Mouse (Mus musculus): ENCODE data around the gene Clec2e. TPM values are rescaled to one million over a fixed set of nuclear protein-coding genes. Genes with fewer than 3 reads are reported as not detected.

Clec2e gene
- polyA plus RNA-seq, 1 experiment from 2014 or later: not detected

- no peak for ATAC-seq (replicated peaks; ENCODE audit: insufficient number of reproducible peaks, low FRiP score, low TSS enrichment)
- no peaks in the 10 kb centered on the region for H3K9me3 ChIP-seq (replicated peaks; ENCODE audit: control insufficient read depth, low read length)
- peak overlapping the region; percentile 31 for H3K4me3 ChIP-seq (ENCODE audit: low read depth, low read length)
- H3K9ac ChIP-seq (ENCODE audit: low read depth, low read length): peak overlapping the region; percentile 47; the same call in 1 of the 2 replicates
- no peaks in the 10 kb centered on the region for H3K27me3 ChIP-seq (ENCODE audit: control insufficient read depth, insufficient read depth, low read length)
- H3K4me1 ChIP-seq (ENCODE audit: control insufficient read depth, insufficient read depth, low read length): no peaks in the 10 kb centered on the region
- H3K4me2 ChIP-seq: peak overlapping the region; percentile 62
- 3% methylated on average over 8 of the region's 8 CpGs for WGBS (ENCODE audit: insufficient replicate concordance)
- no peaks in the 10 kb centered on the region for H3K36me3 ChIP-seq (ENCODE audit: control insufficient read depth, insufficient read depth, low read length)
- H3K27ac ChIP-seq (ENCODE audit: low read depth, low read length): no peak overlapping the region
Observed at GRCm38 (mm10) chr6:129049596-129050251, 51.0 kb downstream of the Clec2e start.

- WGBS (ENCODE audit: insufficient replicate concordance): 3% methylated on average over 13 of the region's 13 CpGs
- Histone ChIP-seq H3K9me3 (replicated peaks; ENCODE audit: control insufficient read depth, low read length) (no peaks in the 10 kb centered on the region), H3K36me3 (ENCODE audit: control insufficient read depth, insufficient read depth, low read length) (no peaks in the 10 kb centered on the region), H3K27me3 (ENCODE audit: control insufficient read depth, insufficient read depth, low read length) (no peaks in the 10 kb centered on the region), H3K4me2 (peak overlapping the region; percentile 68), H3K4me3 (ENCODE audit: low read depth, low read length) (peak overlapping the region; percentile 46), H3K9ac (ENCODE audit: low read depth, low read length) (peak overlapping the region; percentile 67), H3K4me1 (ENCODE audit: control insufficient read depth, insufficient read depth, low read length) (no peaks in the 10 kb centered on the region), H3K27ac (ENCODE audit: low read depth, low read length) (no peak overlapping the region)
- ATAC-seq (replicated peaks; ENCODE audit: insufficient number of reproducible peaks, low FRiP score, low TSS enrichment): peak; percentile 92
Observed at GRCm38 (mm10) chr6:129048857-129049473, 51.7 kb downstream of the Clec2e start.

GRCm38 (mm10) chr6:129048381-129048780 is 52.3 kb downstream of the Clec2e start:
- no peak overlapping the region for H3K27ac ChIP-seq (ENCODE audit: low read depth, low read length)
- WGBS (ENCODE audit: insufficient replicate concordance): 26% methylated on average over 4 of the region's 4 CpGs
- H3K9ac ChIP-seq (ENCODE audit: low read depth, low read length): no peak overlapping the region
- peak overlapping the region; percentile 68 for H3K4me2 ChIP-seq
- no peaks in the 10 kb centered on the region for H3K27me3 ChIP-seq (ENCODE audit: control insufficient read depth, insufficient read depth, low read length)
- H3K36me3 ChIP-seq (ENCODE audit: control insufficient read depth, insufficient read depth, low read length): no peaks in the 10 kb centered on the region
- no peak for ATAC-seq (replicated peaks; ENCODE audit: insufficient number of reproducible peaks, low FRiP score, low TSS enrichment)
- H3K9me3 ChIP-seq (replicated peaks; ENCODE audit: control insufficient read depth, low read length): no peaks in the 10 kb centered on the region
- no peaks in the 10 kb centered on the region for H3K4me1 ChIP-seq (ENCODE audit: control insufficient read depth, insufficient read depth, low read length)
- H3K4me3 ChIP-seq (ENCODE audit: low read depth, low read length): peak overlapping the region; percentile 46; the same call in 1 of the 2 replicates

- no peak within 1 kb of the TSS for H3K4me3 ChIP-seq (ENCODE audit: low read depth, low read length)
- WGBS (ENCODE audit: insufficient replicate concordance): 79% methylated on average over 2 of the region's 2 CpGs
Observed at GRCm38 (mm10) chr6:129045601-129046000, 55.1 kb downstream of the Clec2e start, which contains the start of gene Klrb1f. Klrb1f (plus strand) TSS chr6:129045901.

DNA sequence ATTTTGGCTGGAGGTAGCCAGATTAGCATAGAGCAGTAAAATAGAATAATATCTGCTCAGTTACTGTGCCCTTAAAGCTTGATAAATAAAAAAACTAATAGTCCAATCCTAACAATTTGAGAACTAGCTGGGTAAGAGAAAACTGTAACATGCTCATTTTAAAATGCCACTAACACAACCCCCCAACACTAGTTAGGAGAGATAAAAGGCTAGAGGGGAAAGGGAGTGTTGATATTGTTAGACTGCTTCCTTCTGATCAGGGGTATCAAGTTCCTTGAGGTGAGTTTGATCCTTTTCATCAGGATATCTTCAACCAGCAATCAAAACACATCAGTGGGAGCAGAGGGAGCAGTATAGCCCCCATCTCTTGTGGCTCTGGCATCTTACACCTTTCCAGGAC is 58.2 kb downstream of the Clec2e start:
- no peak for ATAC-seq (replicated peaks; ENCODE audit: insufficient number of reproducible peaks, low FRiP score, low TSS enrichment)
- H3K27me3 ChIP-seq (ENCODE audit: control insufficient read depth, insufficient read depth, low read length): no peaks in the 10 kb centered on the region
- no peaks in the 10 kb centered on the region for H3K4me1 ChIP-seq (ENCODE audit: control insufficient read depth, insufficient read depth, low read length)
- H3K4me2 ChIP-seq: no peak overlapping the region
- no peak overlapping the region for H3K27ac ChIP-seq (ENCODE audit: low read depth, low read length)
- H3K4me3 ChIP-seq (ENCODE audit: low read depth, low read length): no peak overlapping the region
- H3K9ac ChIP-seq (ENCODE audit: low read depth, low read length): no peak overlapping the region
- H3K9me3 ChIP-seq (replicated peaks; ENCODE audit: control insufficient read depth, low read length): no peaks in the 10 kb centered on the region
- H3K36me3 ChIP-seq (ENCODE audit: control insufficient read depth, insufficient read depth, low read length): no peaks in the 10 kb centered on the region

More at GRCm38 (mm10) chr6:129045601-129046000, 55.1 kb downstream of the Clec2e start, which contains the start of gene Klrb1f:
- no peak within 1 kb of the TSS for H3K4me2 ChIP-seq
- H3K36me3 ChIP-seq (ENCODE audit: control insufficient read depth, insufficient read depth, low read length): no peaks in the 10 kb centered on the region
- H3K27me3 ChIP-seq (ENCODE audit: control insufficient read depth, insufficient read depth, low read length): no peaks in the 10 kb centered on the region
- H3K9ac ChIP-seq (ENCODE audit: low read depth, low read length): no peak within 1 kb of the TSS
- no peak within 1 kb of the TSS for H3K27ac ChIP-seq (ENCODE audit: low read depth, low read length)
- H3K9me3 ChIP-seq (replicated peaks; ENCODE audit: control insufficient read depth, low read length): no peaks in the 10 kb centered on the region
- no peaks in the 10 kb centered on the region for H3K4me1 ChIP-seq (ENCODE audit: control insufficient read depth, insufficient read depth, low read length)
- ATAC-seq (replicated peaks; ENCODE audit: insufficient number of reproducible peaks, low FRiP score, low TSS enrichment): no peak

Other genes starting within 250 kb of the Clec2e start
- not detected in 2 replicates for gene Clec2i, start 213.3 kb downstream of the Clec2e start, polyA plus RNA-seq (2014; fragmentation: Nextera tagmentation; extraction: Ambion mirVana)
- 0.69 and 0.73 TPM in 2 replicates for gene BC035044, start 209.8 kb downstream of the Clec2e start, polyA plus RNA-seq (2014; fragmentation: Nextera tagmentation; extraction: Ambion mirVana)
- gene Clec2g, start 166.5 kb downstream of the Clec2e start, polyA plus RNA-seq (2014; fragmentation: Nextera tagmentation; extraction: Ambion mirVana): not detected in 2 replicates
- gene Klrb1f, start 55.0 kb downstream of the Clec2e start, polyA plus RNA-seq (2014; fragmentation: Nextera tagmentation; extraction: Ambion mirVana): 0.40 TPM in 1 of 2 replicates, not detected in the other
- gene Clec2d, start 79.7 kb upstream of the Clec2e start, polyA plus RNA-seq (2014; fragmentation: Nextera tagmentation; extraction: Ambion mirVana): 0.18 TPM in 1 of 2 replicates, not detected in the other
- not detected in 2 replicates for gene Cd69, start 174.5 kb upstream of the Clec2e start, polyA plus RNA-seq (2014; fragmentation: Nextera tagmentation; extraction: Ambion mirVana)
- gene 4922502D21Rik, start 230.9 kb upstream of the Clec2e start, polyA plus RNA-seq (2014; fragmentation: Nextera tagmentation; extraction: Ambion mirVana): not detected in 2 replicates
- 0.31 and 0.42 TPM in 2 replicates for gene Clec12a, start 241.8 kb upstream of the Clec2e start, polyA plus RNA-seq (2014; fragmentation: Nextera tagmentation; extraction: Ambion mirVana)

Measured in heart, embryonic 11.5 days (tissue).